Mouse (Mus musculus) adrenal gland, postnatal 36 days (tissue): Measurements from ENCODE around the gene Adgrg1. TPM values are rescaled to one million over a fixed set of nuclear protein-coding genes. Genes with fewer than 3 reads are reported as not detected.

Experiments used
- DNase-seq, 2 experiments: peaks; one replicate each; pipeline ENCODE4 v3.0.0; 2021; ENCODE audit warnings: mixed read lengths in 1 of 2
- total RNA-seq, 2 experiments: library from RNA; stranded (reverse); gene quantifications; 2 replicates each; pipeline ENCODE4 v1.2.3; 2021

Gene Adgrg1
- total RNA-seq, 2 experiments from 2014 or later: 15.1 to 23.4 TPM

DNA sequence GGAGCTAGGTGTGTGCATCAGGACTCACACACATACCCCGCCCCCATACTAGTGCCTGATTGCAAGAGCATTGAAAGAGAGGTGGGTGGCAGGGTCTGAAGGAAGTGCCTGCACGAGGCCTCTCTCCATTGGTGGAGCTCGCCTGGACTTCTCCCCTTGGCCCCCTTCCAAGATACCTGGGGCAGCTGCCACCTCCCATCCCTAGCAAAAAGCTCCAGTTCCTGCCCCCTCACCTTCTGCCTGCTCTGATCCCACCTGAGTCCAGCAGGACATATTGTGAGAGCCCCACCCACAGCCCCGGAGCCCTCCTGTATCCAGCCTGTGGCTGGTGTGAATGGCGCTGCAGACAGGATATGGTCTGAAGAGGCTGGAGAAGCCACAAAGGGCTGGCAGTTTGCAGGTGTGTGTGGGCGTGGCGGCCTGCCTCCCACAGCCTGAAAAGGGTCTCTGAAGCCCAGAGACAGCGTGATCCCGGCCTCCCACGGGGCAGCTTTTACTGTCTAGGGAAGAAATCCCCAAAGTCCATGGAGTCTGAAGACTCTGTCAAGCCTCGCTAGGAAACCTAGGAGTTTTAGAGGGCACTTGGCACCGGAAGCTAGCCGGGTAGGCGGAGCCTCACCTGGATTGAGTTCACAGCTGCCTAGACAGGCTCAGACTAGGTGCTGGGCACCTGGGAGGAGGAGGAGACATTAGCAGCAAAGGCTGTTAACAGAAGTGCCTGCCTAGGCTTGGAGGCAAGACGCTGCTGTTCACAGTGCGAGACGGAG lies 2.3 kb downstream of the Adgrg1 start:
- no peak for DNase-seq

DNA sequence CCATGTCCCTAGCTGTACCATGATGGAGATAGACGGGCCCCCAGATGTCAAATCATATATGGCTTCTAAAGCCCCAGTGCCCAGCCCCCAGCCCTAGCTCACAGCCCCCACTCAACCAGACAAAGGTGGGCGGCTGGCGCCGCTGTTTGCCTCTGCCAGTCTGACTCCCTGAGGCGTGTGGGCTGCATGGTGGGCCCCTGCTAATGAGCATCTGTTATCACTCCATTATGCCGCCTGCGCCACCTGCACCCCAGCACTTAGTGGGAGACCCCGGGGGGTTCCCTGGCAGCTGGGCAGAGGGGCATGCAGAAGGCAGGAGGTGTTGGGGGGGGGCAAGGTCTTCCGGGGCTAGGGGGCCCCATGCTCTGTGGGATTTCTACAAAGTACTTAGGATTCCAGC lies 3.6 kb downstream of the Adgrg1 start:
- no peak for DNase-seq

DNA sequence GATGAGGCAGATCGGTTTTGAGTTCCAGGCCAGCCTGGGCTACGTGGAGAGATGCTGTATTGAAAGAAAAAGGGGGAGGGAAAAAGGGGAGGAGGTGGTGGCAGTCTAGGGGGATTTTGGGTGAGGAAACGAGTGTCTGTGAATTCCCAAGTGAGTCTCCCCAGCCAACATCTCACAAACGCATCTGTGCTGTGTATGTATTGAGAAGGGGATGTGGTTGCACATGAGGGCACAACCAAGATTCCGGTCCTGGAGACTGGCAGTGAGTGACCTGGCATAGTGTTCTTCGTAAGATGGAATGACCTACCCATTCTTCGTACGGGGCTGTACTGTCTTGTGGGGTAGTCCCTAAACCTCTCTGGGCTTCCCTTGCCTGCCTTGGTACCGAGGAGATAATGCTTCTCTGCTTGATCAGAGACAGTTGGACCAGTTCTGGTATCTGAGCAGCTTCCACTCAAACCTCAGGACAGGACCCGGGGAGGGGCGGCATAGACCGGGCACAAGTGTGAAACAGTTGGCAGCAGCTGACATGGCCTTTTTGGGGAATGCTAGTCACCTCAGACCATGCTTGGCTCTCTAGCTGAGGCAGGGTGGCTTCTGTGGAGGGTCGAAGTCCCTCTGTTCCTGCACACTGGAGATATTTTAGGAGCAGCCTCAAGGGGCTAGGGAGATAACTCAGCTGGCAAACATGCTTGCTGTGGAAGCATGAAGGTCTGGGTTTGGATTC lies 4.2 kb downstream of the Adgrg1 start:
- DNase-seq: no peak

DNA sequence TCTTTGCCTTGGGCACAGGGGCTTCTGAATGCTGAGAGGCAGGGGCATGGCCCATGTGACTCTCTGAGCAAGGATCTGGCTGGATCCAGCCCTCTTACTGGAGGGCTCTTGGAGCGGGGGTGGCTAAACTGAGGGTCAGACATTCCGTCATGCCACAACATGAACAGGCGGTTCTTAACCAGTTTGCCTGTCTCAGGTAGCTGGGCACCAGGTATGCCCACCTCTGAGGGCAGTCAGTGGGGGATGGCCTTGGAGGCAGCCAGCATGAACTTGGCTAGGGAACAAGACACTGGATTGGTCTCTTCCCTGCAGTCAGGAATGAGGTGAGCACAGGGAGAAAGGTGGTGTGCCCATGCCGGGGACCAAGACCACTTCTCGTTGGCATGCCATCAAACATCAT lies 5.6 kb downstream of the Adgrg1 start:
- no peak for DNase-seq

DNA sequence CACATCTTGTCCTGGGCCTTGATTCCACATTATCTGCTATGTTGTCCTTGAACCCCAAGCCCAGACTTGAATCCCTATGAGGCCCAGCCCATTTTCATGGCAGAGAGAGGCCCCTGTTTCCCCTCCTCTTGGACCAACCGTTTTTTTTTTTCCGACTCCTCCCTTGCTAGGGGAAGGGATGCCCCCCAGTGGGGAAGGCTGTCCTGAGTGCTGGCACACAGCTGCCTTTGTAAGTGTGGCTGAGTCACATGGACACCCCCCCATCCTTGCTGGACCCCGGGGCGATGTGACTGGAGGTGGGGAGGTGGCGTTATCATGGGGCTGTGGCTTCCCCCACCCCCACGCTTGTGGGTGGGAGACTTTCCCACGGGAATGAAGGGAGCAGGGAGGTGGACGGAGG lies 6.4 kb downstream of the Adgrg1 start:
- no peak for DNase-seq

DNA sequence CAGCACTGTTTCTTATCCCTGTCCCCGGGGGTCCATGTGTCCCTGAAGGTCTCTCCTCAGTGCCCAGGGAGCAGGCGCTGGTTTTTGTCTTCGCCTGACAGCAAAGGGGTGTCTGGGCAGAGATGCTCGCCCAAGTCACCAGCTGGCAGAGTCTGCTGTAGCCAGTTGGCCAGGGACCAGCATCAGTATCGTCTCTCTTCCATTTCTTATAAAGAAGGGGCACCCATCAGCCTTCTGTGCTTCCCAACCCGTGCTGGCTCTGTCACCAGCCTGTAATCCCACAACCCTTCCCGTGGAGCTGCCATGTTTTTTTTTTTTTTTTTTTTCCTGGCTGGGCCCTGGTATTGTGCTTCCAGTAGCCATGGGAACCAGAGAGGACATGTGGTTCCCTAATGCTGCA lies 7.3 kb downstream of the Adgrg1 start:
- DNase-seq: no peak

DNA sequence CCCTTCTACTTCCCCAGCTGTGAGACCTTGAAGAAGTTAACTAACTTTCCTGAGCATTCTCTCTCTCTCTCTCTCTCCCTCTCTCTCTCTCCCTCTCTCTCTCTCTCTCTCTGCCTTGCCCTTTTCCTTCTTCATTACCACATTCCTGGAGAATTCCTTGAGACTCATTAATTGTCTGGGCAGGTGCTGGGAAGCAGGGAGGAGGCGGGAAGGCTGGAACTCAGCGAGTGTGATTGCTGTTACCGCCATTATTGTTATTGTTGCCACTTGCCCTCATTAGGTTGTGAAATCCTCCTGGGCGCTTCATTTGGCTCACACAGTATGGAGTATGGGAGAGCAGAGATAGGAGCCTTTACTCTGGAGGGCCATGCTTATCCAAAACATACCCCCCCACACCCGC lies 8.6 kb downstream of the Adgrg1 start:
- no peak for DNase-seq

DNA sequence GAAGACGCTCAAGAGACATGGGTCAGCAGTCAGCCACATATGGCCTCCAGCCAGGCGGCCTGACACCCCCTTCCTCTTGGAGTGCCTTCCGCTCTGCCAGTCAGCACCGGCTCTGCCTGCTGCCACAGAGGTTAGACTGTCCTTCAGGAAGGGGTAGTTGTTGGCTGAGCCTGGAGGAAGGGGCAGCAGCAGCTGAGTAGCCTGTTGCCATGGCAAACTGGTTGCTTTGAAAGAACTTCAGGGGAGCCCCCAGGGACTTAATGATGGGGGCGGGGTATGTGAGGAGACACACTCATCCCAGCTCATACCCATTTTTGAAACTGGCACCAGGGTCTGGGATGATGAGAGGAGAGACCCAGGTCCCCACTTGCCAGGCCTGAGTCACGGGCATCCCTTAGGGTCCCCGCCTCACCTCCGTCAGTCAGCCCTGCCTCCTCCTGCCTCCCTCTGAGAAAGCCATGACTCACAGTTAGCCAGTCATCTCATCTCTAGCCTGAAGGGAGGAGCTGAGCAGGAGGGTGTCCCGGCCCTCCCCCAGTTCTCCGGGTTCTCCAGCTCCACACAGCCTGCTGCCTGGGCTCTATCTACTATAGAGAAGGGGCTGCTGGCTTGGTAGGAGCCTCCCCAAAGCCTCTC lies 9.4 kb downstream of the Adgrg1 start:
- DNase-seq: peak; percentile 77 to 83

DNA sequence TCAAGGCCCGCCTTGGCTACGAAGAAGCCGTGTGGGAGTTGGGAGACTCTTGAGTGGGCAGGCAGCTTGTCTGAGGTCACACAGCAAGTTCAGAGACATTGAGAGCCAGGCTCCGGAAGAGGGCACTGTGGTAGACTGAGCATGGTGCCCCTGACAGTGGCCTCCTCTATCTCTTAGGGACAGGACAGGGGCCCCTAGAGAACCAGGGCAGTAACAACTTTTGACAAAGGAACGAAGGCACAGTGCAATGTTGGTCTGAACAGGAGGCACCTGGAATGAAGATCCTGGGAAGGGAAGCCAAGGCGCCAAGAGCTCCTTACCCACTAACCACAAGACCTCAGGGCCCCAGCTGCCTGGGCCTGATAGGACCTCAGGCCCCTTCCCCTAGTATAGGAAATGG lies 10.5 kb downstream of the Adgrg1 start:
- no peak for DNase-seq

DNA sequence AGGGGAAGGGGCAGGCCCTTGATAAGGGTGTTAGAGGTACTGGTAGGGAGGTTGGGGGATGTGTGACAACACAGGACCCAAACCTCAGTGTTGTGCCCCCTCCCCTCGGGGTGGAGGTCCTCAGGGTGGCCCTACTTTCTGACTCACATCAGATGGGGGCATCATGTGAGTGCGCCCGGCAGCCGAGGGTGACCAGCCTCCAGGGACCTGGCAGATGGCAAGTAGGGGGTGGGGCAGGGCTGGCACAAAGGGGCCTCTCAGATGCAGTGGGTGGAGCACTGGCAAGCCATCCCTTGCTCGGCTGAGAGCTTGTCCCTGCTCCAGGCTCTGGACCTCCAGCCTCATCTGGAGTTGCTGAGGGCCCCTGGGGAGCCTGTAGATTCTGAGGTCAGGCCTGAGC lies 12.1 kb downstream of the Adgrg1 start:
- DNase-seq: no peak

DNA sequence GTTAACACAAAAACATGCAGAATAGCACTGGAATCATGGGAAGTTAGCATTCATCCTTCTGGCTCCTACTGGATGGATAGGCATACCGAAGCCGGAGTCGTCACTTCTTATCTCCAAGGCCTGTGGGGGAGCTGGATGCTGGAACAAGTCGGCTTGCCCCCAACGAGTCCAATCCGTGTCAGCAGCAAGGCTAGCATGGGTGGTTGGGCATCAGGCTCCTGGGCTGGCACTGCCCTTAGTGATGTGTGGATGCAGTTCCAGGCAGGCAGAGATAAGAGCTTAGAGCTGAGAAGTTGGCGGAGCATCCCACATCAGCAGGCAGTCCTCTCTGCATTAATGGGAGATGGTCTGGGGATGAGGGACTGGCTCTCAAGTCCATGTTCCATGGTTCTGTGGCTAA lies 13.0 kb downstream of the Adgrg1 start:
- no peak for DNase-seq

DNA sequence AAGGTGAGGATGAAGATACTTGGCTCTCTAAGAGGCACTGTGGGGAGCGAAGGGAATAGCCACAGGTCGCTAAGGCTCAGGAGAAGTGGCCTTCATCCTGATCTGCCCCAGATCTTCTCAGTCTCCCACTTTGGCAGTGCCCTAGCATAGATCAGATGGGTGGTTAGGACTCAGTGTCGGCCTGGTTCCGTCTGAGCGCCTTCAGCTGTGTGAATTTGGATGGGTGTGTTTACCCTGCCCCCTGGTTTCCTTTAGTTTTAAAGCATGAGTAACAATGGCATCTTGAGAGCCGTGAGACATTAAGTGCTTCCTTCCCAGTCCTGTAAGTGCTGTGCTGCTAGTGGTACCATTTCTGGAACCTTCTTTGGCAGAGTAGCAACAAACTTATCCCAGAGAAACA lies 14.1 kb downstream of the Adgrg1 start:
- no peak for DNase-seq

DNA sequence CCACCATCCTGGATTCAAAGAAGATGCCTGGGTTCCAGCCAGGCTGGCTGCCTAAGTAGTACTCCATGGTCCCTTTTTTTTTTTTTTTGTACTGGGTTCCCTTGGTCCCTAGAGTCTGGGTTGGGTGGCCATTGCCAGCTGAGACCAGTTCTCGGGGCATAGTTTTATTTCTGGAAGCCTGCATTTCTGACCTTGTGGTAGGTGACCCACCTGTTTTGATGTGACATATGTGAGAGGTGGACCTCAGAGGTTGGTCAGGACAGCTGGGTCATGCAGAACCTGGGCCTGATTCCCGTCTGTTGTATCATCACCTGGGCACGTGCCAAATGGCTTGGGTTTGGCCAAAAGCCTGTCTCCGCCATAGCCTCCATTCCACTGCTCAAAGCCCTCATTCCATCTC lies 15.2 kb downstream of the Adgrg1 start:
- no peak for DNase-seq

DNA sequence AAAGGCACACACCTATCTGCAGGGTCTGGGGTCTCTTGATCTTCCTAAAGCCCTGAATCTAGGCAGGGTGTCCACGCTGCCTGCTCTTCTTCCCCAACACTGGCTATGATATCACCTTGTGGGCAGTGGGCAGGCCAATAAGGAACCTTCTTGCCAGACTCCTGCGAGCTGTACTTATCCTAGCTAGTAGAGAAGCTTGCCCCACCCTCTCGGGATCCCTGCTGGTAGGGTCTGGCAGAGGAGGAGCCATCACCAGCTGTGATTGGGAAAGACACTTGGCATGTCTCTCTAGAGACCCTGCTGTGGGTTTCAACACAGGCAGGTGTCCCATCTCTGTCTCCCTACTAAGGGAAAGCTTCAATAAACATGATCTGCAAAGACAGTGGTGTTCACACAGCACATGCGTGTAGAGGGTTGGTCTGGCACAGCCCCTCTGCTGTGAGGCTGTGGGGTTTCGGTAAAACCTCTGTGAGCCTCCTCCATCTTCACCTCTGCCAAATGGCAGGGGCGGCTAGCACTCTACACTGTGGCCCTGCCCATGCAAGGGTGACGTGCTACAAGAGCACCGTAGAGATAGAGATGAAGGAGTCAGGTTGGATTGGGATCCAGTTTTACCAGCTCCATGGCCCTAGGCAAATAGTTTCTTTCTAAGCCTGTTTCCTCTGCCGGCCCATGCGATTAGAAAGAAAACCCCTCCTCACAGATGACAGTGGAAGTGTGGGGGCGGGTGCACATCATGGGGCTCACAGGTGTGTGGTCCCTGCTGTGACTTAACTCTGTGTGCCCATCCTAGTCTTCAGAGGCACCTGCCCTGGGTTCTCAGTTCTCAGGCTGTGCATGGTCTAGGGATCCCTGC lies 16.3 kb downstream of the Adgrg1 start:
- DNase-seq: no peak

DNA sequence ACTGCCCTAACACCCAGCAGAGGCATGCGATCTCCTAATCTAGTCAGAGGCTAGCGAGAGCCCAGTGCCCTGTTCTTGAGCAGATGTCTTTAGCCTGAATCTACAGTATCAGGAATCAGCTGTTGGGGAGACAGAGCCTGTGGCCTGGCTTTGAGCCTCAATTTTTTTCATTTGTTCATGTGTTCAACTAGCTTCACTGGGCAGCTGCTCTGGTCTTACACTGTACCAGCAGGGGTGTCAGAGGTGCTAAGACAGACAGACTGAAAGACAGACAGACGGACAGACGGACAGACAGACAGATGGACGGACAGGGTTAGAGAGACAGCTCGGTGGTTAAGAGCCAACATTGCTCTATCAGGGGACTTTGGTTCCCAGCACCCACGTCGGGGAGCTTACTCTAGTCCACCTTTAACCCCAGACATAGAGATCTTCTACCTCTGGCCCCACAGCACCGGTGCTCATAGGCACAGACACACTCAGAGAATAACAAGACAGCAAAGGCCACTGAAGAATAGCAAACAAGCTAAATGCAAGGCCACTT lies 17.0 kb downstream of the Adgrg1 start:
- no peak for DNase-seq

DNA sequence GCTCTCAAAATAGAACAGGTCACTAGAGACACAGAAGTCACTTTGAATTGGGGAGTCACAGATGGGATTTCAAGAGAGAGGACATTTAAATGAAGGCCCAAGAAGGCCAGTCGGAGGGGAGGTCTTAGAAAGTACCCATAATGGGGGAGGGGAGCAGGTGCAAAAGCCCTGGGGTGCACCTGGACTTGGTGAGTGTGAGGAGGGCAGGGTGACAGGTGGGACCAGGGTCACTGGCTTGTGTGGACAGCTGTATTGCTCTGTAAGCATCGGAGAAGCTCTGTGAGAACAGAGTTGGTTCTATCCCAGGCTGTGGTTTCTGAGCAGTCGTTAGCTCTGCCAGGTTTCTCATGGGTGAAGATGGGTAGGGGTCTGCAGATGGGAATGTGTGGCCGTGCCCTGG lies 17.5 kb downstream of the Adgrg1 start:
- no peak for DNase-seq

DNA sequence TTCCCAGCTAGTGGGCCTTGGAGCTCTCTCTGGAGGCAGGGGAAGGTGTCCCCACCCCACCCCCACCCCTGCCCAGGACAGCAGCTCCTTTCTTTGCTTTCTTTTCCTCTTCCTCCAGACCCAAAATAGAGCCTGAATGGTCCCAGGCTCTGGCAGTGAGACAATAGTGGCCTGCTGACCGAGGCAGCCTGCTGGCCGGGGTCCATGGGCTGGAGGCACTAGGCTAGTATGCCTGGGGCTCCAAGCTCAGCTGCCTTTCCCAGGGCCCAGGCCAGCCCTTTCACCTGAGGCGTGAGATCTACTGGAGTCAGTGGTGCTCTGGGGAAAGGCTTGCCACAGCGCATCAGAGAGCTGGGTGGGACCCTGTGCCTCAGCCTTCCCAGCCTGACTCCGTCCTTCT lies 18.0 kb downstream of the Adgrg1 start:
- DNase-seq: peak; percentile 58 to 79

DNA sequence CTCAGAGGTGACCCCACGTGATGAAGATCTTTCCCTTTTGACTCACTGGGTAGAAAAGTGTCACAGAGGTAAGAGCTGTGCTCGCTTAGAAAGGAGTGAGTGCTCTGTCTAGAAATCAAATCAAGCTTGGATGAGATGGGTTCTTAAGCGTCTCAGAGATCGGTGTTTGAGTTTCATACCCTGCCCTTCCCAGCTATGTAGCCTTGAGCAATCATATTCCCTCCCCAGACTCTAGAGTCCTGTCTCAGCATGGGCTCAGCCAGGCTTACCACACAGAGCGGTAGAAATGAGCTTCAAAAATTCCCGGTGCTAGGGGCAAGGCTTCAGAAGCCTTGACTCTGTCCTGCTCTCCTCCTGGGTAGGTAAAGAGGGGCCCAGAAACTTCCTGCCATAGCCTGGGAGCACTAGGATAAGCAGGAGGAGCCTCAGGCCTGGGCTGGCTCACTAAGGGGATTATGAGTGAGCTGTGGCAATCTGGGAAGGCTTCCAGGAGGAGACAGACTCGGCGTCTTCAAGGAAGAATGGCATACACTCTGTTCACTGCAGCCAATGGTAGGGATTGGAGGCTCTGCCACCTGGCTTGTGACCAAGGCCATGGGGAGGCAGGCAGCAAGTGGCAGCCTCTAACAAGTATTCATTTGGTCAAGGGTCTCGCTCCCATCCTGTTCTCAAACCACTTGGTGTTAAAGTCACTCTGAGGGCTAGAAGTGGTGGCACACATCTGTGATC lies 18.6 kb downstream of the Adgrg1 start:
- DNase-seq: no peak

DNA sequence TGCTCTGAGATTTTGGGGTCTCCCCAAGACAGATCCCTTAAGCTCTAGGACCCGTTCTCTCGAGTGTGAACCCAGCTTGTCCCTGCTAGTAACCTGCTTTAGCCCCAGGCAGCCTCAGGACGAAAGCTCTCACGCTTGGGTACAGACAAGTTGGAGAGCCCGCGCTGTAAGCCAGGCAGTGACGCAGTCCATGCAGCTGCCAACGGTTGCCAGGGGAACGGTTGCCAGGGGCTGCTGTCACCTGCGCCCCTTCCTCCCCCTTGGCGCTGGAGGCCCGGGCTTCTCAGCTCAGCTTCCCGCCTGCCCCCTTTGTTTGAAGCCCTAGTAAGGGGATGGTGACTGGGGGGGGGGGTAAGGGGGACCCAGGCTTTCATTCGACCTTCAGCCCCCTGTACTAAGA lies 19.5 kb downstream of the Adgrg1 start:
- DNase-seq: peak; percentile 57 to 73

DNA sequence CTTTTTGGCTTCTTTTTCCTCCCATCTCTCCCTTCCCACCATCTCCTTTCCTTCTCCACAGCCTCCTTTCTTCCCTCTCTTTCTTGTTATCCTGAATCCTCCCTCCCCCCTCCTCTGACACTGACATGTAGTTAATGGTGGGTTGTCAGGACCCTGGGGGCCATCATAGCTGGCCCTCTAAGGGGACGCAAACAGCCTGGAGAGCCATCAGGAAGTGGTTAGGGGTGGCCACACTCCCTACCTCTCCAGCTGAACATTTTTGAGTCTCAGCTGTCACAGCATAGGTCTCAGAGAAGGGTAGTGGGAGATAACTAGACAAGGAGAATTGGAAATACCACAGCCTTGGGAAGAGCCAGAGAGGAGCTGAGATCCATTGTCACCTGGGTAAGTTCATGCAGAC lies 20.0 kb downstream of the Adgrg1 start:
- DNase-seq: no peak

DNA sequence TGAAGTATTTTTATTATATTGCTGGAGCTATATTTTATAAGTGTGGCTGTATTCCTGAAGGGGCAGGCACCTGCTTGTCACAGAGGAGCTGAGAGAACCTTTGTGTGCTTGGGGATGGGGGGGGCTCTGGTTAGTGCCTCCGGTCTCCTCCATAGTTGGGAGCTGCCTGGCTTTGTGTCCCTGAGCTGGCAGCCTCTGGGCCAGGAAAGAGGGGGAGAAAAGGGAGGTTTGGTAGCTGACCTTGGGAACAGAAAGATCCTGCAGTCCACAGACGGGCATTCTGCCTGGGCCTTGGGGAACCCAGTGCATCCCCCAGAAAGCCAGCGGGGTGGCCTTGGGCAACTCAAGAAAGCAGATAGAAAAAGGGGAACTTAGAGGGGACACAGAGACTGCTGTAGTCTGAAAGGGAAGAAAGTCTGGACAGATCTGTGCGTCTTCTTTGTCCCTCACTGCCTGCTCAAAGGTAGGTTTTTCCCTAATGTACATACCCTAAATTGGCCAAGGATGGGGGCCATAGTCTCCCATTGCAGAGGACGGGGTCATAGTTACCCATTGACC lies 20.9 kb downstream of the Adgrg1 start:
- DNase-seq: peak; percentile 68 to 76
